Mouse (Mus musculus) intestine, embryonic 14.5 days (tissue): ENCODE measurements around the gene B3gat2. TPM values are rescaled to one million over a fixed set of nuclear protein-coding genes. Genes with fewer than 3 reads are reported as not detected.

Source experiments
- ATAC-seq: fragments of 200-750 bp; cut with Nextera tagmentation; replicated peaks from 2 replicates; pipeline ENCODE4 v1.8.0; 2017; ENCODE audit warnings: low read depth, moderate number of reproducible peaks, moderate TSS enrichment, moderate library complexity; ENCODE audit not compliant: low FRiP score, low TSS enrichment
- DNase-seq: peaks from one replicate; pipeline ENCODE4 v3.0.0-alpha.2; 2018; ENCODE audit warnings: low spot score
- H3K27ac ChIP-seq: fragments of 300-500 bp; sonication (generic); 2 replicates; pipeline ENCODE4 v1.5.1; 2014; ENCODE audit warnings: low read depth, mild to moderate bottlenecking, control low read depth
- H3K27me3 ChIP-seq: fragments of 300-500 bp; sonication (generic); replicated peaks from 2 replicates; pipeline ENCODE4 v1.6.1; 2014; ENCODE audit warnings: low read length, control low read depth; ENCODE audit not compliant: control insufficient read depth, insufficient read depth
- H3K36me3 ChIP-seq: fragments of 300-500 bp; sonication (generic); 2 replicates; pipeline ENCODE4 v1.6.1; 2014; ENCODE audit warnings: low read length, control low read depth; ENCODE audit not compliant: control insufficient read depth, insufficient read depth
- H3K4me1 ChIP-seq: fragments of 300-500 bp; sonication (generic); replicated peaks from 2 replicates; pipeline ENCODE4 v1.6.1; 2014; ENCODE audit warnings: low read length, control low read depth, mixed read lengths; ENCODE audit not compliant: control insufficient read depth, insufficient read depth
- H3K4me2 ChIP-seq: fragments of 300-500 bp; sonication (generic); 2 replicates; pipeline ENCODE4 v1.6.1; 2014; ENCODE audit warnings: low read length
- H3K4me3 ChIP-seq: fragments of 300-500 bp; sonication (generic); 2 replicates; pipeline ENCODE4 v1.5.1; 2014; ENCODE audit warnings: low read depth, low read length, control low read depth, mixed read lengths
- H3K9ac ChIP-seq: fragments of 300-500 bp; sonication (generic); 2 replicates; pipeline ENCODE4 v1.6.1; 2014; ENCODE audit warnings: mild to moderate bottlenecking, low read length
- H3K9me3 ChIP-seq: fragments of 300-500 bp; sonication (generic); 2 replicates; pipeline ENCODE4 v1.6.1; 2016; ENCODE audit warnings: low read length, control low read depth; ENCODE audit not compliant: control insufficient read depth
- whole genome bisulfite sequencing: fragments of 180-500 bp; shearing (Covaris S2); extraction: QIAGEN DNeasy Blood & Tissue Kit; methylation state at CpG from one replicate; pipeline ENCODE4 v1.1.7; 2014; 5-methylcytosine and 5-hydroxymethylcytosine counted together
- polyA plus RNA-seq: library from polyadenylated mRNA; unstranded; fragments of >200 nt; fragmentation: Nextera tagmentation; extraction: Ambion mirVana; gene quantifications from 2 replicates; pipeline ENCODE4 v1.2.1, GENCODE M21; 2014

B3gat2 gene
- 0.43 and 0.83 TPM in 2 replicates for polyA plus RNA-seq

GRCm38 (mm10) chr1:23761502-23762135 is at the start of gene B3gat2:
Gene B3gat2, plus strand, starts transcription at chr1:23761753.
- Histone ChIP-seq H3K4me3 (peak within 1 kb of the TSS; percentile 51), H3K36me3 (no peaks in the 10 kb centered on the region), H3K9ac (peak within 1 kb of the TSS; percentile 22), H3K27me3 (peaks cover 50% of the 10 kb centered on the region), H3K27ac (no peak within 1 kb of the TSS), H3K9me3 (no peaks in the 10 kb centered on the region), H3K4me2 (peak within 1 kb of the TSS; percentile 97), H3K4me1 (no peaks in the 10 kb centered on the region)
- peak; percentile 59 for ATAC-seq
- WGBS: under 1% methylated on average over 34 of the region's 34 CpGs
- peak; percentile 77 for DNase-seq

DNA sequence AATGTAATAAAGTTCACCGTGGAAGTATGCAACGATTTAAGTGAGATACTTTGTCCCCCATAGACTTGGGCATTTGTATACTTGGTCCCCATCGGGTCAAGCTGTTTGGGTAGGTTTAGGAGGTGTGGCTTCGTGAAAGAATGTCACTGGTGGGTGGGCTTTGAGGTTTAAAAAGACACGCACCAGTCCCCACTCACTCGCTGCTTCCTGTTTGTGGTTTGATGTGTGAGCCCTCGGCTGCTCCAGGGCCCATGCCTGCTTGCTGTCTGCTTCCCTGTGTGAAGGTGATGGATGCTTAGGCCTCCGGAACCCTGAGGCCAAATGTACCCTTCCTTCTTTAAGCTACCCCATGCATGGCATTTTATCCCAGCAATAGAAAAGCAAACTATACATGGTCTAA is 41.2 kb upstream of the B3gat2 start:
- no peak overlapping the region for H3K4me2 ChIP-seq
- H3K27me3 ChIP-seq: no peaks in the 10 kb centered on the region
- 74% methylated on average over 8 of the region's 8 CpGs for WGBS
- no peak overlapping the region for H3K27ac ChIP-seq
- ATAC-seq (no peak), DNase-seq (no peak)
- H3K9ac ChIP-seq: no peak overlapping the region
- H3K4me1 ChIP-seq: no peaks in the 10 kb centered on the region
- H3K36me3 ChIP-seq: no peaks in the 10 kb centered on the region
- H3K9me3 ChIP-seq: no peaks in the 10 kb centered on the region
- H3K4me3 ChIP-seq: no peak overlapping the region

- ATAC-seq: no peak
- Histone ChIP-seq H3K9ac (no peak overlapping the region), H3K4me2 (no peak overlapping the region), H3K36me3 (no peaks in the 10 kb centered on the region), H3K4me1 (no peaks in the 10 kb centered on the region), H3K27me3 (no peaks in the 10 kb centered on the region), H3K9me3 (no peaks in the 10 kb centered on the region), H3K4me3 (no peak overlapping the region), H3K27ac (no peak overlapping the region)
- WGBS: 74% methylated on average over 2 of the region's 2 CpGs
- DNase-seq: no peak
Observed at GRCm38 (mm10) chr1:23721036-23721435, 40.5 kb upstream of the B3gat2 start.

DNA sequence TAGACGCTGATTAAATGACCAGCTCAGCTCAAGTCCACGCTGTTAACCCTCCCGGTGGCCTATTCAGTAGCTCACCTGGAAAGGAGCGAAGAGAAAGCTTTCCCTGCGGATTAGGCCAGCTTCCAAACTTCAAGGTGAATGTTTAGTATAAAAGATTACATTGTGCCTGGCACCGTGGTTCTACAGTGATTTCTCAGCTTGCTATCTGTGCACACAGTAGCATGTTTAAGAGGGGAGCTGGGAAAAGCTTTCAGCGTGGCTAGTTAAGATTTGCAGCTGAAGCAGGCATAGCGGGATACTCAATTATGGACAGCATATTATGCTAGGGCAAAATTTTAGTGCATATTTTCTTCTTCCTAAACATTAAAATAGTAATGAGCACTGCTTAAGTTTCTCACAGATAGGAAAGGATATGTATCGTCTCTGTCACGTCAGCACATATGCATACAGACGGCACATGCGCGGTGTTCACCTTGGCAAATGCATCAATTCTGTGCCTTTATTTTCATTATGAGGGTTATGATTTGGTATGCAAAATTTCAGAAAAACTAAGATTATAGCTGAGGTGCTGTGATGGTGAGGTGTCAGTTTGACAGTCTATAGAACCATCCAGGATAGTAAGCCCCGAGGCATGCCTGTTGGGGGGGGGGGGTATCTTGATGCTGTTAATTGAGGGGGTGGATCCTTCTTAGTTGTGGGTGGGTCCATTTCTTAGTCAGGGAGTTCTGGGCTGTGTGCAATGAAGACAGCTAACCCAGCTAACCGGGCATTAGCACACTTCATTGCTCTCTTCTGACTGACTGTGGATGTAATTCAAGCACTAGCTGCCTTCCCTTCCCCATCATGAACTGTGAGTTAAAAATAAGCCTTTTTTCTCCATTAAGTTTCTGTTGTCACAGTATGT is 38.8 kb upstream of the B3gat2 start:
- Histone ChIP-seq H3K27ac (no peak overlapping the region), H3K4me2 (no peak overlapping the region), H3K4me1 (no peaks in the 10 kb centered on the region), H3K36me3 (no peaks in the 10 kb centered on the region), H3K9ac (no peak overlapping the region), H3K27me3 (no peaks in the 10 kb centered on the region), H3K9me3 (no peaks in the 10 kb centered on the region), H3K4me3 (no peak overlapping the region)
- 81% methylated on average over 15 of the region's 15 CpGs for WGBS
- ATAC-seq: no peak
- DNase-seq: no peak

DNA sequence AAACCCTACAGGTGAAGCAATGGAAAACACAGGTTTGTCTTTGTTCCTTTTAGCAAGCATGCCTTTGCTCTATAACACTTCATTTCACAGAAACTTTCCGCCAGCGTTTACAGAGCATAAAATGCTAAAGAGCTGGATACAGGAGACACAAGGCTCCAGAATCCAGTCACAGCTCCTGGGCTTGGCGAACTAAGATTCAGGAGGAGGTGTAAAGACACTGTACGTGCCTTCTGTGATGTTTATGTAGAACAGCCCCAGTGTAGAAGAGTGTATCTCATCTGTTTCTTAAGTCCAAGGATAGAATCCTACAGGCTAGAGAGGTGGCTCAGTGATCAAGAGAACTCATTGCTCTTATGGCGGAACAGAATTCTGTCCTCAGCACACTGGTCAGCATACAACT is 30.2 kb upstream of the B3gat2 start:
- DNase-seq: no peak
- Histone ChIP-seq H3K9ac (no peak overlapping the region), H3K4me2 (no peak overlapping the region)

GRCm38 (mm10) chr1:23750864-23751532 is 10.6 kb upstream of the B3gat2 start:
- H3K4me2 ChIP-seq: no peak overlapping the region
- H3K36me3 ChIP-seq: no peaks in the 10 kb centered on the region
- ATAC-seq: no peak
- no peak overlapping the region for H3K27ac ChIP-seq
- H3K9me3 ChIP-seq: no peaks in the 10 kb centered on the region
- no peak overlapping the region for H3K4me3 ChIP-seq
- H3K9ac ChIP-seq: no peak overlapping the region
- no peak for DNase-seq
- 69% methylated on average over 3 of the region's 3 CpGs for WGBS
- no peaks in the 10 kb centered on the region; the same call in 1 of the 2 replicates for H3K4me1 ChIP-seq
- H3K27me3 ChIP-seq: no peaks in the 10 kb centered on the region

More for the DNA sequence above, 30.2 kb upstream of the B3gat2 start:
- Histone ChIP-seq H3K36me3 (no peaks in the 10 kb centered on the region), H3K27ac (no peak overlapping the region), H3K4me1 (no peaks in the 10 kb centered on the region), H3K27me3 (no peaks in the 10 kb centered on the region), H3K9me3 (no peaks in the 10 kb centered on the region), H3K4me3 (no peak overlapping the region)
- WGBS: 86% methylated on average over 5 of the region's 5 CpGs
- ATAC-seq: no peak

DNA sequence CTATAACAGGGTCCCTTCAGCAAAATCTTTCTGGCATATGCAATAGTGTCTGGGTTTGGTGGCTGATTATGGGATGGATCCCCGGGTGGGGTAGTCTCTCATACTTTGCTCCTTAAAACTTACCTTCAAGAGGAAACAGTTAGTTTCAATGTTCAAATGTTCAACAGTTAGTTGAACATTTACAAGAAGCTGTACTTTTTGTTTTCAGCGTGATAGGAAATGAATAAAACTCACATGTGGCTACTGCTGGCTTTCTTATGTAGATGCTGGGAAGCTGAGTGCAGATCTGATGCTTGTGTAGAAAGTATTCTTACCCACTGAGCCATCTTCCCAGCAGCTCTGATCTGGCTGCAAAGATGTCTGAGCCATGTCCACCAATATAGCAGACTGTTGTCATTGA is 8.5 kb upstream of the B3gat2 start:
- Histone ChIP-seq H3K4me3 (no peak overlapping the region), H3K9me3 (no peaks in the 10 kb centered on the region), H3K27ac (no peak overlapping the region), H3K9ac (no peak overlapping the region), H3K4me2 (no peak overlapping the region), H3K36me3 (no peaks in the 10 kb centered on the region), H3K4me1 (no peaks in the 10 kb centered on the region), H3K27me3 (no peaks in the 10 kb centered on the region)
- 68% methylated on average over 2 of the region's 2 CpGs for WGBS
- no peak for ATAC-seq
- DNase-seq: no peak

DNA sequence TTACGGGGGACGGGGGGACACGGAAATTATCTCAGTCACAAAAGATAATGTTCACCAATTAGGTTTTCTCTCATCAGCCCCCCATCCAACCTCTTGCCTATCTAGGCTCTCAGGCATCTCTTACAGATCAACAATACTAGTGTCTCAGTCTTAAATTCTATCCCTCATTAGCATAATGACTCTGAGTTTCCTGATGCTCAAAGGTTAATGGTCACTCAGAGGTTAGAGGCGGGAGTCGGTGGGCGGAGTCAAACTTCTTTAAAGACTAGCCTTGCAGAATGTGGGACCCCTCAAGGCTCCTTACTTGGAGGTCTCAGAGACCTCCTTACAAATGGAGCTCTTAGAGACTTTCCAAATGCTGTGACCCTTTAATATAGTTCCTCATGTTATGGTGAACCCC is 8.0 kb upstream of the B3gat2 start:
- no peak overlapping the region for H3K4me3 ChIP-seq
- WGBS: 84% methylated on average over 6 of the region's 6 CpGs
- no peaks in the 10 kb centered on the region for H3K4me1 ChIP-seq
- H3K27ac ChIP-seq: no peak overlapping the region
- H3K4me2 ChIP-seq: no peak overlapping the region
- no peaks in the 10 kb centered on the region for H3K36me3 ChIP-seq
- ATAC-seq (no peak), DNase-seq (no peak)
- no peak overlapping the region for H3K9ac ChIP-seq
- H3K27me3 ChIP-seq: no peaks in the 10 kb centered on the region
- H3K9me3 ChIP-seq: no peaks in the 10 kb centered on the region
